Mouse (Mus musculus): ENCODE data around the gene Bsdc1. TPM values are rescaled to one million over a fixed set of nuclear protein-coding genes. Genes with fewer than 3 reads are reported as not detected.

Bsdc1 gene
- polyA plus RNA-seq, 2 experiments: 27.6 to 28.9 TPM

DNA sequence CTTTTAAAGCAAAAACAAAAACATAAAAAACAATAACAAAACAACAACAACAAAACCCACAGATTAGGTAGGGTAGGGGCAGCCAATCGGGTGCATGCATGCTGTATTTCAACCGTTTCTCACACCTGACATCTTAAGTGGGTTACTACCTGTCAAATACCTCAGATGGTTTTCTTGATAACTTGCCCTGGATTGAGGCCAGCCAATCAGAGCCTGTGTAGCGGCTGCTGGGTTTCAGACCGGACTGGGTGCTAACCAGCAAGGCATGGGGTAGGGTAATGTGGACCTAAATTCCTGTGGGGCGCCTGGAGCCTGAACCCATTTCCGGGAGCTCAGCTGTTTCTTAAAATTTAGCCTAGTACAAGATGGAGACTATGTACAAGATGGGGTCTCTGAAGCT is 20.2 kb upstream of the Bsdc1 start:
- TF ChIP-seq POLR2A (IDR thresholded peaks at IDR 0.05; ENCODE audit: borderline replicate concordance, extremely low read depth, insufficient read depth, insufficient read length): no peak
- Histone ChIP-seq H3K9me3 (ENCODE audit: control insufficient read depth, low read length) (no peaks in the 10 kb centered on the region), H3K27ac (replicated peaks; ENCODE audit: low read depth, low read length) (no peak overlapping the region), H3K9ac (ENCODE audit: low read depth, low read length, severe bottlenecking) (no peak overlapping the region), H3K36me3 (ENCODE audit: control insufficient read depth, insufficient read depth, low read length) (no peaks in the 10 kb centered on the region), H3K27me3 (ENCODE audit: control insufficient read depth, insufficient read depth, low read length) (peaks cover 39% of the 10 kb centered on the region), H3K4me1 (ENCODE audit: control insufficient read depth, insufficient read depth, low read length) (peaks cover 4% of the 10 kb centered on the region; the same call in 1 of the 2 replicates), H3K4me2 (replicated peaks; ENCODE audit: low read depth, low read length, severe bottlenecking) (peak overlapping the region; percentile 61; the same call in 1 of the 2 replicates), H3K4me3 (replicated peaks; ENCODE audit: low read length) (peak overlapping the region; percentile 41)
- no peak for DNase-seq (ENCODE audit: low spot score)
- ATAC-seq (ENCODE audit: low FRiP score, low read depth): no peak
- WGBS: 31% methylated on average over 6 of the region's 6 CpGs

DNA sequence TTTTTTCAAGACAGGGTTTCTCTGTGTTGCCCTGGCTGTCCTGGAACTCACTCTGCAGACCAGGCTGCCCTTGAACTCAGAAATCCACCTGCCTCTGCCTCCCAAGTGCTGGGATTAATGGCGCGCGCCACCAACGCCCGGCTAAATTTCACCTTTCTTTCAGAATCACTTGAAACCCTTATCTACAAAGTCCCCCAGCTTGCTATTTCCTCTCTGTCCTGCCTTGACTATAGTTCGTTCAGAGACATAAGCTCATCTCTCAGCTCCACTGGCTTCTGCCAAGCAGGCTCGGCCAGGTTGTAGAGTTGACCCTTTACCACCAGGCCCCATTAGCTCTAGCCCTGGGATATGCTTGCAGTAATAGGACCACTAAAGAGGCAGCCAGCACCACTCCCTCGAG is 14.0 kb upstream of the Bsdc1 start:
- no peak for DNase-seq (ENCODE audit: low spot score)
- Histone ChIP-seq H3K4me3 (replicated peaks; ENCODE audit: low read length) (no peak overlapping the region), H3K36me3 (ENCODE audit: control insufficient read depth, insufficient read depth, low read length) (no peaks in the 10 kb centered on the region), H3K4me1 (ENCODE audit: control insufficient read depth, insufficient read depth, low read length) (no peaks in the 10 kb centered on the region), H3K4me2 (replicated peaks; ENCODE audit: low read depth, low read length, severe bottlenecking) (no peak overlapping the region), H3K27ac (replicated peaks; ENCODE audit: low read depth, low read length) (no peak overlapping the region), H3K9me3 (ENCODE audit: control insufficient read depth, low read length) (no peaks in the 10 kb centered on the region), H3K9ac (ENCODE audit: low read depth, low read length, severe bottlenecking) (no peak overlapping the region), H3K27me3 (ENCODE audit: control insufficient read depth, insufficient read depth, low read length) (peaks cover 8% of the 10 kb centered on the region)
- no peak for ATAC-seq (ENCODE audit: low FRiP score, low read depth)
- WGBS: 85% methylated on average over 8 of the region's 8 CpGs
- TF ChIP-seq POLR2A (IDR thresholded peaks at IDR 0.05; ENCODE audit: borderline replicate concordance, extremely low read depth, insufficient read depth, insufficient read length): no peak

DNA sequence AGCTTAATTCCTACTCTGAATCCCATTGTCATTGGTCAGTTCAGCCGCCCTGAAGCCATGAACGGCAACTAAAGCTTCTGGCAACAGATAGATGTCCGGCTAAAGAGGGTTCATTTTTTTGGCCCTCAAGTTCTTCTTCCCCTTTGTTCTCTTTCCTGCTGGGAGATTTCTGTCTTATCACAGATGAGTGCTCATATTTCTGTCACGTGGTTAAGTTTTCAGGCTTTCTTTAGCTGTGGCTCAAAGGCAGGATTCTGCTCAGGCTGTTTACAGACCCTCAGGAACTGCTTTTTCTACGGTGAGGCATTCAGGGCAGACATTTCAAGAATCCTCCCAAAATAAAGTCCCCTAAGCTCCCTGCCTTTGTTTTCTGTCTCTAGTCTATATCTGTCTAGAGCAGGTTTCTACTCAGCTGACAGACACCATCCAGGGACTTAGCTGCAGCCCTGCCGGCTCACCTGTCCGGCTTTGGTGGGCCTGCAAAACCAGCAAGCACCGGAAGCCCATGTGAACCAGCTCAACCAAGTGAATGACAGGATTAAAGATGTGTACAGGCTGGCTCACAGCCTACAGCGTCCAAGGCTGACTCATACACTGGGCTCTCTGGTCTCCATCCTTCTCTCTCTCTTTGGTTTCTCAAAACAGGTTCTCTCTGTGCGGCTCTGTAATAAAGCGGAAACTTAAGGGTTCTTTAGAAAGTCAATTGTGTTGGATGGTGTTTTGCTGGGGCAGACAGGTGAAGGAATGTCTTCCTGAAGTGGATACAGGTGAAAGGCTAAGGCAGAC is 13.4 kb upstream of the Bsdc1 start:
- no peaks in the 10 kb centered on the region for H3K36me3 ChIP-seq (ENCODE audit: control insufficient read depth, insufficient read depth, low read length)
- no peaks in the 10 kb centered on the region for H3K4me1 ChIP-seq (ENCODE audit: control insufficient read depth, insufficient read depth, low read length)
- no peak for DNase-seq (ENCODE audit: low spot score)
- no peak overlapping the region for H3K4me3 ChIP-seq (replicated peaks; ENCODE audit: low read length)
- H3K9ac ChIP-seq (ENCODE audit: low read depth, low read length, severe bottlenecking): no peak overlapping the region
- H3K9me3 ChIP-seq (ENCODE audit: control insufficient read depth, low read length): no peaks in the 10 kb centered on the region
- no peak overlapping the region for H3K4me2 ChIP-seq (replicated peaks; ENCODE audit: low read depth, low read length, severe bottlenecking)
- 79% methylated on average over 11 of the region's 11 CpGs for WGBS
- no peak; the same call in 1 of the 2 replicates for ATAC-seq (ENCODE audit: low FRiP score, low read depth)
- H3K27me3 ChIP-seq (ENCODE audit: control insufficient read depth, insufficient read depth, low read length): peaks cover 2% of the 10 kb centered on the region; the same call in 1 of the 2 replicates
- TF ChIP-seq POLR2A (IDR thresholded peaks at IDR 0.05; ENCODE audit: borderline replicate concordance, extremely low read depth, insufficient read depth, insufficient read length): no peak
- H3K27ac ChIP-seq (replicated peaks; ENCODE audit: low read depth, low read length): no peak overlapping the region

DNA sequence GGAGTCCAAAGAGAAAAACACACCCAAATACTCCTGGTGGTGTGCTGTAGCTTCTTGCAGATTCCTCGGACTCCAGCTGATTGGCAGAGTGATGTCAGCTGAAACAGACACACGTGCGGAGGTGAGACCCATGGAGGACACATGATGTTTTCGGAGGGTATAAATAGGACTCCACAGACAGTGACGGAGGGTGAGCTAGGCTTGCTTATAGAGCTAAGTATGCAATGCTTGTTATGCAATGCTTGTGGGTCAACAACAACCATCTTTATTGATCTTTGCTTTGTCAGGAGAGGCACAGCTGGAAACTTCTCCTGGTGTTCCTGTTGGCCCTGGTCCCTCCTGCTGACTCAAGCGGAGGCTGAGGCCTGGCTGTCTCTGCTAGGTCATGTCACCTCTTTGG is 12.7 kb upstream of the Bsdc1 start:
- H3K9ac ChIP-seq (ENCODE audit: low read depth, low read length, severe bottlenecking): no peak overlapping the region
- no peak overlapping the region for H3K27ac ChIP-seq (replicated peaks; ENCODE audit: low read depth, low read length)
- no peaks in the 10 kb centered on the region for H3K9me3 ChIP-seq (ENCODE audit: control insufficient read depth, low read length)
- DNase-seq (ENCODE audit: low spot score) (no peak), ATAC-seq (ENCODE audit: low FRiP score, low read depth) (no peak)
- H3K4me2 ChIP-seq (replicated peaks; ENCODE audit: low read depth, low read length, severe bottlenecking): no peak overlapping the region
- no peak for TF ChIP-seq POLR2A (IDR thresholded peaks at IDR 0.05; ENCODE audit: borderline replicate concordance, extremely low read depth, insufficient read depth, insufficient read length)
- H3K27me3 ChIP-seq (ENCODE audit: control insufficient read depth, insufficient read depth, low read length): no peaks in the 10 kb centered on the region
- H3K4me3 ChIP-seq (replicated peaks; ENCODE audit: low read length): no peak overlapping the region
- WGBS: 83% methylated on average over 6 of the region's 6 CpGs
- H3K36me3 ChIP-seq (ENCODE audit: control insufficient read depth, insufficient read depth, low read length): no peaks in the 10 kb centered on the region
- H3K4me1 ChIP-seq (ENCODE audit: control insufficient read depth, insufficient read depth, low read length): no peaks in the 10 kb centered on the region

DNA sequence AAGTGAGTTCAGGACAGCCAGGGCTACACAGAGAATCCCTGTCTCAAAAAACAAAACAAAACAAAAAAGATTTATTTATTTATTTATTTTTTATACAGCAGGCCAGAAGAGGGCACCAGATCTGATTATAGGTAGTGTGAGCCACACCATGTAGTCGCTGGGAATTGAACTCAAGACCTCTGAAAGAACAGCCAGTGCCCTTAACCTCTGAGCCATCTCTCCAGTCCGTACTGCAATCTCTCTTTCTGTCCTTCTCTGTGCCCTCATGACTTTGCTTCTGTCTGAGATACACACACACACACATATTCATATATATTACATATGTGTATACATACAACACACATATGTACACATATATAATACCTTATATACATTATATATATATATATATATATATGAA is 10.5 kb upstream of the Bsdc1 start:
- no peaks in the 10 kb centered on the region for H3K9me3 ChIP-seq (ENCODE audit: control insufficient read depth, low read length)
- no peaks in the 10 kb centered on the region for H3K4me1 ChIP-seq (ENCODE audit: control insufficient read depth, insufficient read depth, low read length)
- H3K4me3 ChIP-seq (replicated peaks; ENCODE audit: low read length): no peak overlapping the region
- no peaks in the 10 kb centered on the region for H3K36me3 ChIP-seq (ENCODE audit: control insufficient read depth, insufficient read depth, low read length)
- WGBS: 74% methylated on average over 2 of the region's 2 CpGs
- ATAC-seq (ENCODE audit: low FRiP score, low read depth) (no peak), DNase-seq (ENCODE audit: low spot score) (no peak)
- no peak for TF ChIP-seq POLR2A (IDR thresholded peaks at IDR 0.05; ENCODE audit: borderline replicate concordance, extremely low read depth, insufficient read depth, insufficient read length)
- H3K4me2 ChIP-seq (replicated peaks; ENCODE audit: low read depth, low read length, severe bottlenecking): no peak overlapping the region
- H3K27ac ChIP-seq (replicated peaks; ENCODE audit: low read depth, low read length): no peak overlapping the region
- no peak overlapping the region for H3K9ac ChIP-seq (ENCODE audit: low read depth, low read length, severe bottlenecking)
- H3K27me3 ChIP-seq (ENCODE audit: control insufficient read depth, insufficient read depth, low read length): no peaks in the 10 kb centered on the region
